Mouse (Mus musculus) T-helper 2 cell (primary cell): ENCODE data around the gene Olfr1385.
"Not testable (repeated sequence)": the region's sequence is repeated elsewhere in the genome, so short reads cannot be mapped to it uniquely, and the experiment has no call there.

Experiments
- in situ Hi-C: fragments of 300-600 bp; cut with MboI, MseI; formaldehyde crosslinking; loops from one replicate; pipeline ENCODE4 v1.15.1; 2025; ENCODE audit warnings: high pct_unique_total_duplicates

The Olfr1385 gene

DNA sequence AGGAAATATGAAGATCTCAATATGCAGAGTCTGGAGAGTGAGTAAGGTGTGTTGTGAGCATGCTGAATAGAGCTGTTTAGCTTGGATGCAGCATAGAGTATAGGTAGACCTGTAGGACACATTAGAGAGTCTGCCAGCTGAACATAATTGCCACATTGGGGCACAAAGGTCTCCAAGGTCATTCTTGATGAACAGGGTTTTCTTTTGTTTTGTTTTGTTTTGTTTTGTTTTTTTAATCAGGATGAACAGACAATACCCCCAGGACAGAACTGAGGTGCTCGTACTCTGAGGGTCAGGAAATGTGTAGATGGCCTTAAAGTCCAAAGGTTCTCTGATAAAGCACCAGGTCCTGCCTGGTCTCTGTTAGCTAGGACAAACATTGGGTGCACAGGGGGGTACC, at the start of gene Olfr1385:
Gene Olfr1385, plus strand, starts transcription at position 301 of the 400 bp plus-strand sequence.
- in situ Hi-C loops: not testable (repeated sequence)

DNA sequence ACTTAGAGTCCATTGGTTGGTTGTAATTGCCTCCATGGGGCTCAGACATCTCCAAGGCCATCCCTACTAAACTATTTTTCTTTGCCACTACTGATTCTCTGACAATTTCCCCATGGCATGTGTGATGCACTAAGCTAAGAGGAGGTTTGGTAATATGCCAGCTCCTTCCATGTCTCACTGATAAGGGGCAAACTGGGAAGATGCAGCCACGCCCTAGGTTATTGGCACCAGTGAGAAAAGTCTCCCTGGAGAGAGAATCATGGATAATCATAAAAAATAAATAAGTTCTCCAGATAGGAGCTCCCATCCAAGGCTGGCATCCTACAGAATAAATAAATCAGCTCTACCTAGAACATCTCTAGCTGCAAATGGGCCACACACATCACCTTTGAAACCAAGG, 33.8 kb upstream of the Olfr1385 start, which contains the start of gene Olfr1387:
Gene Olfr1387, plus strand, starts transcription at position 301 of the 400 bp plus-strand sequence.
- in situ Hi-C loops: no loop called here

DNA sequence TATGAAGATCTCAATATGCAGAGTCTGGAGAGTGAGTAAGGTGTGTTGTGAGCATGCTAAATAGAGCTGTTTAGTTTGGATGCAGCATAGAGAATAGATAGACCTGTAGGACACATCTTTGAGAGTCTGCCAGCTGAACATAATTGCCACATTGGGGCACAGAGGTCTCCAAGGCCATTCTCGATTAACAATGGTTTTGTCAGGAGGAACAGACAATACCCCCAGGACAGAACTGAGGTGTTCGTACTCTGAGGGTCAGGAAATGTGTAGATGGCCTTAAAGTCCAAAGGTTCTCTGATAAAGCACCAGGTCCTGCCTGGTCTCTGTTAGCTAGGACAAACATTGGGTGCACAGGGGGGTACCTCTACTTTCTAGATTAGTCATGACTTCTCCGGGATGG, 24.1 kb upstream of the Olfr1385 start, which contains the start of gene Olfr1386:
Gene Olfr1386, plus strand, starts transcription at position 301 of the 400 bp plus-strand sequence.
- in situ Hi-C loops: not testable (repeated sequence)

DNA sequence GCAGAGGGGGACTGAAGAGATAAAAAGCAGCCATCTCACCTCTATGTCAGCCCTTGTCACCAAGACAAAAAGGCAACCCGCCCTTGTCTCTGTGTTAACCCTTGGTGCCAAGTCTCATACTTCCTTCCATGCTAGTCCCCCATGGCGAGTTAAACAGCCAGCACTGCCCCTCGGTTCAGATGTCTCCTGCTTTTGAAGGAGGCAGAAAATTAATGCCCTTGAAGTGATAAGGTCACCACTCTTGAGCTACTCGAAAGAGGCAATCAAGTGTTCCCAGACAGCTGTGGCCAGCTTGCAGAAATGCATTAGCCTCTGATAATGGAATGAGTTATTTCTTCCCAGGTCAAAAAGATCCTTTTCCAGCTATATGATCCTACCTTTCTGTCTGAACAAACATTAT, 2.9 kb upstream of the Olfr1385 start:
- in situ Hi-C loops: no loop called here

DNA sequence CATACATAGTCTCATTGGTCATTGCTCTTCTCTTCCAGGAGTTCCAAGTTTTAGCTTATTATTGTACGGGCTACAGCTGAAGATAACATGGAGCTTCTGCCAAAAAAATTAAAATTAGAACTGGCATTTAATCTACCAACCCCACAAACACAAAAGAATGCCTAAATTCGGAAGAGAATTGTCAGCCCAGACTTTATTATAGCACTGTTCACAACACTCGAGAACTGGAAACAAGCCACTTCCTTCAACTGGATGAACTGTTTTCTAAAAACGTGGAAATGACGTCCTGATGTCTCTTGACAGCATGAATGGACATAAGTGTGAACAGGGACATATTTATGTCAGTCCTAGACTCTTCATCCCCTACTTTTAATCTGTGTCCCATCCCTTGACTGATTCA, 29.2 kb downstream of the Olfr1385 start:
- in situ Hi-C loops: no loop called here

DNA sequence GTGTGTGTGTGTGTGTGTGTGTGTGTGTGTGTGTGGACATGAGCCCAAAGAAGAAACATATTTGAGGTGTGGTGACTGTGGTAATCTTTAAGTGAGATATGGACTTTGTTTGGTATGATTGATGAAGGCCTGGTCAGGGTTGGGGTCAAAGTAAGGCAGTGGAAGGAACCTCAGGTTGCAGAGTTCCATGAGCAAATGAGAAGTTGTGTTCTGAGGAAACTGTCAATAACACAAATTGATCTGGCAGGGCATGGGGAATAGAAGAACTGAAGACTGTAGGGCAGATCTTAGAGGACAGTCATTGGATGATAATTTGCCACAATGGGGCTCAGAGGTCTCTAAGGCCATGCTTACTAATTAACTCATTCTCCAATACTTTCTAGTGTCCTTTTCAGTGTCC, 30.5 kb downstream of the Olfr1385 start, which contains the start of gene Olfr1383:
Gene Olfr1383, plus strand, starts transcription at position 301 of the 400 bp plus-strand sequence.
- in situ Hi-C loops: no loop called here

DNA sequence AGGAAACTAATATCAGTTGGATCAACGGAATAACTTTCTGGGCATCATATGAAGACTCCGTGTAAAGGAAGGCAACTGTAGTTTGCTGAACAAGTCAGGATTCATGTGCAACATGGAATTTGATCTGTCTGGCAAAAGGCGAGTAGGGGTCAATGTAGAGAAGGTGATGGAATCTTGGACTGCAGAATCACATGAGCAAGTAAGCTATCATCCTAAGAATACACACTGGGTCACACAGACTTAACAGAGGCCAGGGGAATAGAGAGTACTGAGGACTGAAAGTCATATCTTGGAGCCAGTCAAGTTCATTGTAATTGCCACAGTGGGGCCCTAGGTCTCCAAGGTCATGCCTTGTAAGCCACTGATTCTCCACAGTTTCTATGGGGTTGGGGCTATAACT, 39.1 kb downstream of the Olfr1385 start, which contains the start of gene Olfr1382:
Gene Olfr1382, plus strand, starts transcription at position 301 of the 400 bp plus-strand sequence.
- in situ Hi-C loops: no loop called here

DNA sequence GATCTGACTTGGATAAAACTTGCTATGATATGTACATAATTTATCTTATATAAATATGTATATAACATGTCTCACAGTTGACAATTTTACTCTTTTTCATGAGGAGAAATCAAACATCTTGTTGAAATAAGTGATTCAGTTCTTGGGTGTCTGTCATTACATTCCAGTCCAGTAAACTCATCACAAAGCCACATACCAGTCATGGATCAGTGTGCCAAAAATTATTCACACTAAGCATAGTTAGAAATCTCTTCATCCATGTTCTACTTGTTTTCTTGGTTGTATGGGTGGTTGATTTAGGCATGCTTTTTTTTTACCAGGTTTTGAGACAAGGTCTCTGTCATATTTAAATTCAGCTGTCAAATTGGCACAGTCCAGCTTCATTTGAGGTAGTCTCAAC, 43.9 kb downstream of the Olfr1385 start:
- in situ Hi-C loops: no loop called here

DNA sequence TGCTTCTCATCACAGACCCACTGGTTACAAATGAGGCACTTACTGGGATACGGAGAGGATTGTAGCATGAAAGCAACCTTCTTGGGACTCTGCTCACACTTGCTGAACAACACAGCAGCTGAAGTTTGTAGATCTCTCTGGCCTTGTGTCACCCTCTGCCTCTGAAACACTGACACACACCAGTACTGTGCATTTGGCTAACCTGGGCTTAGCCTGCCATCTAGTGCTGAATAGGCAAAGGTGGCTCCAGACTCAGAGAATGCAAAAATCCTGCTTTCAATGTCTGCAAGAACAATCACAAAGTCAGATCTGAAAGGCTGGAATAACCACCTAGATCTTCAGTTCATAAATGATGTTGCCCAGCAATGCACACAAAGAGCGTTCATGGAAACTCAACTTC, 47.8 kb downstream of the Olfr1385 start:
- in situ Hi-C loops: not testable (repeated sequence)

DNA sequence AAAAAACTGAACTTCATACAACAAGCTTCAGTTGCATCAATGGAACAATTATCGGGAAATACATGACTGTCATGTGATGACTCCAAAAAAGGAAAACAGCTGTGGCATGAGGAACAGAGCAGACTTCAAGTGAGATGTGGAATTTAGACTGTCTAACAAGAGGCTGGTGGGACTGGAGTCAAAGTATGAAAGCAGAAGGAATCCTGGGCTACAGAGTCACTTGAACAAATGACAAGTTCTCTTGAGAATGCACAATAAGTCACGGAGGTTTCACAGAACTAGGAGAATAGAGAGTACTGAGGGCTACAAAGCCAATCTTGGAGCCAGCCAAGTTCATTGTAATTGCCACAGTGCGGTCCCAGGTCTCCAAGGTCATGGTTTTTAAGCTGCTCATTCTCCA, 54.3 kb downstream of the Olfr1385 start, which contains the start of gene Olfr1381:
Gene Olfr1381, plus strand, starts transcription at position 301 of the 400 bp plus-strand sequence.
- in situ Hi-C loops: not testable (repeated sequence)
